Mouse (Mus musculus): Measurements from ENCODE around the gene Nbas. TPM values are rescaled to one million over a fixed set of nuclear protein-coding genes. Genes with fewer than 3 reads are reported as not detected.

The Nbas gene
- 14.0 and 14.9 TPM in 2 replicates for polyA plus RNA-seq (2016; fragmentation: Nextera tagmentation; extraction: Ambion mirVana)

GRCm38 (mm10) chr12:13268826-13269449 is at the start of gene Nbas:
Gene Nbas, plus strand, starts transcription at chr12:13269133.
- WGBS: 4% methylated on average over 38 of the region's 38 CpGs
- peaks cover 4% of the 10 kb centered on the region for H3K36me3 ChIP-seq
- peaks cover 16% of the 10 kb centered on the region for H3K4me1 ChIP-seq (replicated peaks)
- H3K27ac ChIP-seq: peak within 1 kb of the TSS; percentile 93
- DNase-seq (ENCODE audit: low spot score): peak; percentile 91
- H3K4me3 ChIP-seq: peak within 1 kb of the TSS; percentile 95
- H3K27me3 ChIP-seq (ENCODE audit: insufficient read depth, poor library complexity, severe bottlenecking): no peaks in the 10 kb centered on the region
- no peaks in the 10 kb centered on the region for H3K9me3 ChIP-seq

- Histone ChIP-seq H3K27ac (no peak overlapping the region), H3K36me3 (peaks cover 87% of the 10 kb centered on the region), H3K9me3 (no peaks in the 10 kb centered on the region), H3K4me3 (no peak overlapping the region), H3K27me3 (ENCODE audit: insufficient read depth, poor library complexity, severe bottlenecking) (no peaks in the 10 kb centered on the region), H3K4me1 (replicated peaks) (peaks cover under 1% of the 10 kb centered on the region; the same call in 1 of the 2 replicates)
- no peak for DNase-seq (ENCODE audit: low spot score)
These were observed 26.5 kb upstream of the Nbas start for GRCm38 (mm10) chr12:13242453-13242852.

- DNase-seq (ENCODE audit: low spot score): peak; percentile 86
- Histone ChIP-seq H3K4me1 (replicated peaks) (peaks cover 17% of the 10 kb centered on the region), H3K27ac (peak within 1 kb of the TSS; percentile 98), H3K9me3 (no peaks in the 10 kb centered on the region), H3K36me3 (peaks cover 22% of the 10 kb centered on the region), H3K27me3 (ENCODE audit: insufficient read depth, poor library complexity, severe bottlenecking) (no peaks in the 10 kb centered on the region), H3K4me3 (peak within 1 kb of the TSS; percentile 84)
- 3% methylated on average over 59 of the region's 59 CpGs for WGBS
These were observed 20.0 kb upstream of the Nbas start, which contains the start of gene Ddx1 for GRCm38 (mm10) chr12:13248691-13249572. Gene Ddx1, minus strand, starts transcription at chr12:13249213.

GRCm38 (mm10) chr12:13249573-13249919 is 19.4 kb upstream of the Nbas start:
- WGBS: 89% methylated on average over 3 of the region's 3 CpGs
- H3K9me3 ChIP-seq: no peaks in the 10 kb centered on the region
- peaks cover 16% of the 10 kb centered on the region for H3K36me3 ChIP-seq
- peak overlapping the region; percentile 98 for H3K27ac ChIP-seq
- H3K27me3 ChIP-seq (ENCODE audit: insufficient read depth, poor library complexity, severe bottlenecking): no peaks in the 10 kb centered on the region
- peaks cover 17% of the 10 kb centered on the region for H3K4me1 ChIP-seq (replicated peaks)
- no peak for DNase-seq (ENCODE audit: low spot score)
- peak overlapping the region; percentile 84 for H3K4me3 ChIP-seq

GRCm38 (mm10) chr12:13255068-13255467 is 13.9 kb upstream of the Nbas start:
- H3K27me3 ChIP-seq (ENCODE audit: insufficient read depth, poor library complexity, severe bottlenecking): no peaks in the 10 kb centered on the region
- H3K36me3 ChIP-seq: no peaks in the 10 kb centered on the region
- no peak overlapping the region for H3K27ac ChIP-seq
- H3K4me3 ChIP-seq: no peak overlapping the region
- no peaks in the 10 kb centered on the region for H3K9me3 ChIP-seq
- DNase-seq (ENCODE audit: low spot score): no peak
- WGBS: 58% methylated on average over 3 of the region's 3 CpGs
- no peaks in the 10 kb centered on the region for H3K4me1 ChIP-seq (replicated peaks)

- H3K36me3 ChIP-seq: no peaks in the 10 kb centered on the region
- no peaks in the 10 kb centered on the region for H3K9me3 ChIP-seq
- H3K4me1 ChIP-seq (replicated peaks): no peaks in the 10 kb centered on the region
- H3K27ac ChIP-seq: no peak overlapping the region
- 80% methylated on average over 2 of the region's 2 CpGs for WGBS
- no peak for DNase-seq (ENCODE audit: low spot score)
- H3K27me3 ChIP-seq (ENCODE audit: insufficient read depth, poor library complexity, severe bottlenecking): no peaks in the 10 kb centered on the region
- no peak overlapping the region for H3K4me3 ChIP-seq
These were observed 13.2 kb upstream of the Nbas start for GRCm38 (mm10) chr12:13255701-13256100.

GRCm38 (mm10) chr12:13268412-13268811 is 521 bp upstream of the Nbas start:
- Histone ChIP-seq H3K27me3 (ENCODE audit: insufficient read depth, poor library complexity, severe bottlenecking) (no peaks in the 10 kb centered on the region), H3K4me3 (peak overlapping the region; percentile 95), H3K36me3 (no peaks in the 10 kb centered on the region), H3K4me1 (replicated peaks) (peaks cover 16% of the 10 kb centered on the region), H3K27ac (peak overlapping the region; percentile 93), H3K9me3 (no peaks in the 10 kb centered on the region)
- no peak for DNase-seq (ENCODE audit: low spot score)
- 62% methylated on average over 3 of the region's 3 CpGs for WGBS

GRCm38 (mm10) chr12:13269570-13270390 is 847 bp downstream of the Nbas start:
- H3K27me3 ChIP-seq (ENCODE audit: insufficient read depth, poor library complexity, severe bottlenecking): no peaks in the 10 kb centered on the region
- DNase-seq (ENCODE audit: low spot score): no peak
- peak overlapping the region; percentile 93 for H3K27ac ChIP-seq
- peaks cover 12% of the 10 kb centered on the region for H3K36me3 ChIP-seq
- 54% methylated on average over 16 of the region's 16 CpGs for WGBS
- H3K9me3 ChIP-seq: no peaks in the 10 kb centered on the region
- peaks cover 16% of the 10 kb centered on the region for H3K4me1 ChIP-seq (replicated peaks)
- H3K4me3 ChIP-seq: peak overlapping the region; percentile 95

- H3K27me3 ChIP-seq (ENCODE audit: insufficient read depth, poor library complexity, severe bottlenecking): no peaks in the 10 kb centered on the region
- no peak overlapping the region for H3K4me3 ChIP-seq
- H3K4me1 ChIP-seq (replicated peaks): no peaks in the 10 kb centered on the region
- H3K27ac ChIP-seq: no peak overlapping the region
- WGBS: 87% methylated on average over 2 of the region's 2 CpGs
- no peak for DNase-seq (ENCODE audit: low spot score)
- H3K36me3 ChIP-seq: peaks cover 14% of the 10 kb centered on the region; the same call in 1 of the 2 replicates
- no peaks in the 10 kb centered on the region for H3K9me3 ChIP-seq
These were observed 22.5 kb downstream of the Nbas start for GRCm38 (mm10) chr12:13291453-13291852.

- Histone ChIP-seq H3K27me3 (ENCODE audit: insufficient read depth, poor library complexity, severe bottlenecking) (no peaks in the 10 kb centered on the region), H3K4me1 (replicated peaks) (no peaks in the 10 kb centered on the region), H3K36me3 (peaks cover 14% of the 10 kb centered on the region), H3K4me3 (no peak overlapping the region), H3K27ac (no peak overlapping the region), H3K9me3 (no peaks in the 10 kb centered on the region)
- no peak for DNase-seq (ENCODE audit: low spot score)
- WGBS: 73% methylated on average over 3 of the region's 3 CpGs
These were observed 24.5 kb downstream of the Nbas start for GRCm38 (mm10) chr12:13293421-13293881.

- H3K4me3 ChIP-seq: no peak overlapping the region
- no peak for DNase-seq (ENCODE audit: low spot score)
These were observed 34.1 kb downstream of the Nbas start for GRCm38 (mm10) chr12:13303037-13303436.

GRCm38 (mm10) chr12:13313966-13314365 is 45.0 kb downstream of the Nbas start:
- no peaks in the 10 kb centered on the region for H3K4me1 ChIP-seq (replicated peaks)
- no peak overlapping the region for H3K27ac ChIP-seq
- no peaks in the 10 kb centered on the region for H3K27me3 ChIP-seq (ENCODE audit: insufficient read depth, poor library complexity, severe bottlenecking)
- no peak for DNase-seq (ENCODE audit: low spot score)
- WGBS: 96% methylated on average over 2 of the region's 2 CpGs
- no peaks in the 10 kb centered on the region for H3K9me3 ChIP-seq
- H3K36me3 ChIP-seq: peaks cover 29% of the 10 kb centered on the region
- no peak overlapping the region for H3K4me3 ChIP-seq

More at GRCm38 (mm10) chr12:13303037-13303436, 34.1 kb downstream of the Nbas start:
- no peaks in the 10 kb centered on the region for H3K27me3 ChIP-seq (ENCODE audit: insufficient read depth, poor library complexity, severe bottlenecking)
- WGBS: 82% methylated on average over 3 of the region's 3 CpGs
- no peaks in the 10 kb centered on the region for H3K9me3 ChIP-seq
- H3K4me1 ChIP-seq (replicated peaks): no peaks in the 10 kb centered on the region
- no peak overlapping the region for H3K27ac ChIP-seq
- H3K36me3 ChIP-seq: peaks cover 26% of the 10 kb centered on the region

All from hindbrain, embryonic 10.5 days (tissue).